Mouse (Mus musculus) myocyte (in vitro differentiated cells): ENCODE data around the gene Cacnb3. TPM values are rescaled to one million over a fixed set of nuclear protein-coding genes. Genes with fewer than 3 reads are reported as not detected.

ENCODE experiments used
- H3K27me3 ChIP-seq: one replicate; pipeline ENCODE4 v1.6.1; 2011; ENCODE audit not compliant: control insufficient read depth, insufficient read depth, insufficient read length
- H3K36me3 ChIP-seq: one replicate; pipeline ENCODE4 v1.6.1; 2011; ENCODE audit not compliant: control insufficient read depth, insufficient read depth
- H3K4me2 ChIP-seq: one replicate; pipeline ENCODE4 v1.6.1; 2011; ENCODE audit warnings: low read depth, control low read depth
- H3K4me3 ChIP-seq: one replicate; pipeline ENCODE4 v1.5.1; 2011; ENCODE audit warnings: mild to moderate bottlenecking, control low read depth, moderate library complexity
- H3K79me2 ChIP-seq: one replicate; pipeline ENCODE4 v1.6.1; 2011; ENCODE audit not compliant: control insufficient read depth, insufficient read depth
- H3ac ChIP-seq: one replicate; pipeline ENCODE4 v1.6.1; 2011; ENCODE audit not compliant: control insufficient read depth, insufficient read length
- CEBPB ChIP-seq: IDR thresholded peaks from 2 replicates; pipeline ENCODE4 v1.6.1; 2011; ENCODE audit warnings: mild to moderate bottlenecking, moderate library complexity; ENCODE audit not compliant: poor library complexity, insufficient read depth, severe bottlenecking
- E2F4 ChIP-seq: IDR thresholded peaks from one replicate; pipeline ENCODE4 v1.6.1; 2011; ENCODE audit warnings: mild to moderate bottlenecking, control low read depth, moderate library complexity; ENCODE audit not compliant: insufficient read depth
- MAX ChIP-seq: IDR thresholded peaks from one replicate; pipeline ENCODE4 v1.6.1; 2011; ENCODE audit warnings: low read depth, mild to moderate bottlenecking, control low read depth
- MYOD1 ChIP-seq, 3 experiments: IDR thresholded peaks; one replicate each; pipeline ENCODE4 v1.6.1; 2011; ENCODE audit warnings: control low read depth in 2 of 3, low read depth in 2 of 3, mild to moderate bottlenecking in 2 of 3, moderate library complexity in 1 of 3; ENCODE audit not compliant: insufficient read length in 2 of 3, control insufficient read depth in 1 of 3
- MYOG ChIP-seq, 3 experiments: IDR thresholded peaks; one replicate each; pipeline ENCODE4 v1.6.1; 2011; ENCODE audit warnings: control low read depth in 2 of 3, low read depth in 2 of 3, mild to moderate bottlenecking in 2 of 3; ENCODE audit not compliant: insufficient read length in 2 of 3, control insufficient read depth in 1 of 3, insufficient read depth in 1 of 3
- POLR2A ChIP-seq: IDR thresholded peaks from one replicate; pipeline ENCODE4 v1.6.1; 2011; ENCODE audit warnings: low read depth, mild to moderate bottlenecking, control low read depth, moderate library complexity; ENCODE audit not compliant: insufficient read length
- POLR2AphosphoS2 ChIP-seq: IDR thresholded peaks from one replicate; pipeline ENCODE4 v1.6.1; 2011; ENCODE audit warnings: low read depth, control low read depth; ENCODE audit not compliant: insufficient read length
- REST ChIP-seq: IDR thresholded peaks from one replicate; pipeline ENCODE4 v1.6.1; 2011; ENCODE audit warnings: mild to moderate bottlenecking, control low read depth, moderate library complexity; ENCODE audit not compliant: insufficient read depth, insufficient read length
- SRF ChIP-seq: IDR thresholded peaks from one replicate; pipeline ENCODE4 v1.6.1; 2011; ENCODE audit warnings: low read depth; ENCODE audit not compliant: control insufficient read depth, insufficient read length
- TCF12 ChIP-seq: IDR thresholded peaks from one replicate; pipeline ENCODE4 v1.6.1; 2011; ENCODE audit warnings: mild to moderate bottlenecking, control low read depth; ENCODE audit not compliant: poor library complexity, insufficient read depth, severe bottlenecking
- TCF3 ChIP-seq: IDR thresholded peaks from one replicate; pipeline ENCODE4 v1.6.1; 2011; ENCODE audit warnings: low read depth, control low read depth; ENCODE audit not compliant: insufficient read length
- USF1 ChIP-seq: IDR thresholded peaks from one replicate; pipeline ENCODE4 v1.6.1; 2011; ENCODE audit warnings: low read depth, mild to moderate bottlenecking, control low read depth, moderate library complexity
- polyA plus RNA-seq: library from polyadenylated mRNA; unstranded; fragments of >200 nt; fragmentation: generic; extraction: Trizol; gene quantifications from one replicate; pipeline ENCODE4 v1.2.1, GENCODE M21; 2012; ENCODE audit warnings: missing spikeins

The Cacnb3 gene
- polyA plus RNA-seq, 1 experiment = 80.8 TPM

- Histone ChIP-seq H3K36me3 (peaks cover 6% of the 10 kb centered on the region), H3K4me3 (peak overlapping the region; percentile 51), H3K79me2 (no peaks in the 10 kb centered on the region), H3K27me3 (no peaks in the 10 kb centered on the region), H3K4me2 (peak overlapping the region; percentile 97), H3ac (no peak overlapping the region)
- TF ChIP-seq MYOD1 (IDR thresholded peaks at IDR 0.05; ENCODE audit: control insufficient read depth in 1 of 3, insufficient read length in 2 of 3, low read depth in 2 of 3) (no peak), E2F4 (no peak), TCF3 (no peak), POLR2AphosphoS2 (no peak), MAX (no peak), USF1 (no peak), TCF12 (no peak), CEBPB (no peak), REST (no peak), MYOG (IDR thresholded peaks at IDR 0.05; ENCODE audit: control insufficient read depth in 1 of 3, insufficient read depth in 1 of 3, insufficient read length in 2 of 3, low read depth in 2 of 3) (no peak), POLR2A (no peak), SRF (no peak)
Measured at GRCm38 (mm10) chr15:98674994-98675545, 44.4 kb downstream of the Cacnb3 start.

GRCm38 (mm10) chr15:98675634-98676250 lies 45.1 kb downstream of the Cacnb3 start:
- H3K27me3 ChIP-seq = no peaks in the 10 kb centered on the region
- peak overlapping the region; percentile 51 for H3K4me3 ChIP-seq
- H3K4me2 ChIP-seq = peak overlapping the region; percentile 97
- peaks cover under 1% of the 10 kb centered on the region for H3K36me3 ChIP-seq
- peak in 1 of 3 experiments; percentile 19 for TF ChIP-seq MYOG (IDR thresholded peaks at IDR 0.05; ENCODE audit: control insufficient read depth in 1 of 3, insufficient read depth in 1 of 3, insufficient read length in 2 of 3, low read depth in 2 of 3)
- no peak for TF ChIP-seq TCF3
- TF ChIP-seq TCF12 = no peak
- peak in 1 of 3 experiments; percentile 35 for TF ChIP-seq MYOD1 (IDR thresholded peaks at IDR 0.05; ENCODE audit: control insufficient read depth in 1 of 3, insufficient read length in 2 of 3, low read depth in 2 of 3)
- no peaks in the 10 kb centered on the region for H3K79me2 ChIP-seq
- H3ac ChIP-seq = peak overlapping the region; percentile 8

- H3K27me3 ChIP-seq = no peaks in the 10 kb centered on the region
- no peaks in the 10 kb centered on the region for H3K36me3 ChIP-seq
- no peak for TF ChIP-seq CEBPB
- no peak for TF ChIP-seq MAX
- no peak for TF ChIP-seq MYOD1 (IDR thresholded peaks at IDR 0.05; ENCODE audit: control insufficient read depth in 1 of 3, insufficient read length in 2 of 3, low read depth in 2 of 3)
- TF ChIP-seq POLR2A = no peak
- no peak for TF ChIP-seq USF1
- no peak for TF ChIP-seq TCF3
- no peak for TF ChIP-seq SRF
- H3K4me3 ChIP-seq = peak overlapping the region; percentile 51
- peak overlapping the region; percentile 97 for H3K4me2 ChIP-seq
- H3K79me2 ChIP-seq = no peaks in the 10 kb centered on the region
- H3ac ChIP-seq = peak overlapping the region; percentile 8
Measured at GRCm38 (mm10) chr15:98676471-98676870, 45.8 kb downstream of the Cacnb3 start.

GRCm38 (mm10) chr15:98676940-98677728 lies 46.5 kb downstream of the Cacnb3 start, which contains the start of gene Rnd1:
Rnd1 (minus strand) TSS chr15:98677461.
- Histone ChIP-seq H3K27me3 (no peaks in the 10 kb centered on the region), H3K4me2 (peak within 1 kb of the TSS; percentile 97), H3K79me2 (no peaks in the 10 kb centered on the region), H3K4me3 (peak within 1 kb of the TSS; percentile 51), H3K36me3 (no peaks in the 10 kb centered on the region), H3ac (peak within 1 kb of the TSS; percentile 8)
- TF ChIP-seq E2F4 = no peak
- peak; percentile 13 for TF ChIP-seq REST
- TF ChIP-seq SRF = peak; percentile 30
- TF ChIP-seq MAX = no peak
- no peak for TF ChIP-seq TCF12
- TF ChIP-seq TCF3 = no peak
- TF ChIP-seq POLR2AphosphoS2 = peak; percentile 100
- TF ChIP-seq POLR2A = peak; percentile 100
- no peak for TF ChIP-seq USF1
- no peak for TF ChIP-seq MYOG (IDR thresholded peaks at IDR 0.05; ENCODE audit: control insufficient read depth in 1 of 3, insufficient read depth in 1 of 3, insufficient read length in 2 of 3, low read depth in 2 of 3)
- no peak for TF ChIP-seq CEBPB
- TF ChIP-seq MYOD1 (IDR thresholded peaks at IDR 0.05; ENCODE audit: control insufficient read depth in 1 of 3, insufficient read length in 2 of 3, low read depth in 2 of 3) = no peak
